Mouse (Mus musculus): ENCODE measurements around the gene Ankrd34a.

- no peak for TF ChIP-seq CTCF (IDR thresholded peaks at IDR 0.05; ENCODE audit: insufficient read depth, low read depth, low read length)
- no peak for TF ChIP-seq POLR2A (IDR thresholded peaks at IDR 0.05; ENCODE audit: insufficient read depth, low read depth, low read length)
Observed at GRCm38 (mm10) chr3:96603311-96603710, 6.9 kb downstream of the Ankrd34a start.

Data from olfactory bulb, adult 2 months (tissue).